Comparison of ENCODE assay signal across 18 mouse cellular contexts in the genomic region with DNA sequence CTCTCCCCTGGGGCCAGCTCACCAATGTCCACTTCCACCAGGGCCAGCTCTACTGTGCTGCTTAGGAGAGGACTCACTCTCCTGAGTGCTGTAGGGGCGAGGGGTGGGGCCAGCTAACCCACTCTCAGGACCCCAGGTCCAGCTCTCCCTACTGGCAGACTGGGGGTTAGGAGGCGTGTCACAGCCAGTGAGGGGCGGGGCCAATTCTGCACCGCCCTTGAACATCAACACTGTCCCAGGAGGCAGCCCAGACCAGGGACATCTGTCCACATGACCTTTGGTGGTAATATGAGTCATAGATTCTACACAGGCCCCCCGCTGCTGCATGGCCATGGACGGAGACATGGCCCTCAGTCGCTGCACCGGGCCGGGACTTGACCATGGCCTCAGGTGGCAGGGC. TPM values are rescaled to one million over a fixed set of nuclear protein-coding genes. Genes with fewer than 3 reads are reported as not detected.
A peak's percentile ranks its signal among the peaks of the same experiment; 100 is the strongest.
DNase-seq lines count a peak whose midpoint lies in the region; ATAC-seq and TF ChIP-seq lines count a peak whose summit lies in the region.
"Had no signal": no experiment of that assay in that cellular context is flagged by ENCODE, and none has a peak within 500 bp of the region (broad histone marks: within the 10 kb centered on the region; RNA-seq: fewer than 3 reads in every experiment).

No protein-coding gene starts in this region.

- ATAC-seq in heart, embryonic 14.5 days (ENCODE audit: insufficient number of reproducible peaks, insufficient read depth, low FRiP score, low read depth): peak; percentile 21; the same call in 1 of the 2 replicates
- peak; percentile 53 for ATAC-seq in liver, embryonic 11.5 days (replicated peaks; ENCODE audit: low FRiP score)
- ATAC-seq: forebrain, postnatal 0 days had no signal

- no peak overlapping the region for H3K4me2 ChIP-seq in heart, embryonic 14.5 days (ENCODE audit: low read length)
- no peak overlapping the region for H3K4me2 ChIP-seq in liver, embryonic 11.5 days
- H3K4me2 ChIP-seq: limb, embryonic 13.5 days had no signal

- 36% methylated on average over 9 of the region's 9 CpGs for WGBS in heart, embryonic 14.5 days
- 43% methylated on average over 9 of the region's 9 CpGs for WGBS in liver, embryonic 11.5 days

- no peak overlapping the region for H3K4me3 ChIP-seq in heart, embryonic 14.5 days (ENCODE audit: control insufficient read depth in 1 of 2, insufficient read depth in 1 of 2, low read depth in 1 of 2, low read length in 2 of 2)
- peak overlapping the region; percentile 35; the same call in 1 of the 2 replicates for H3K4me3 ChIP-seq in testis, adult 2 months (ENCODE audit: control insufficient read depth, low read depth, low read length)
- H3K4me3 ChIP-seq in liver, embryonic 11.5 days (ENCODE audit: low read depth, low read length): no peak overlapping the region
- H3K4me3 ChIP-seq: limb, embryonic 13.5 days; megakaryocyte, embryonic 14.5 days had no signal

- H3K9me3 ChIP-seq in heart, embryonic 14.5 days (ENCODE audit: control insufficient read depth, low read length): no peaks in the 10 kb centered on the region
- no peaks in the 10 kb centered on the region for H3K9me3 ChIP-seq in liver, embryonic 11.5 days (ENCODE audit: control insufficient read depth, low read length)
- H3K9me3 ChIP-seq: limb, embryonic 13.5 days had no signal

- H3K36me3 ChIP-seq in heart, embryonic 14.5 days (ENCODE audit: control insufficient read depth, insufficient read depth, low read length): no peaks in the 10 kb centered on the region
- no peaks in the 10 kb centered on the region; the same call in 1 of the 2 replicates for H3K36me3 ChIP-seq in testis, adult 2 months (ENCODE audit: control insufficient read depth, insufficient read depth, low read length)
- H3K36me3 ChIP-seq in liver, embryonic 11.5 days (ENCODE audit: control insufficient read depth, insufficient read depth, low read length): no peaks in the 10 kb centered on the region
- H3K36me3 ChIP-seq: limb, embryonic 13.5 days had no signal

- no peak overlapping the region for H3K27ac ChIP-seq in heart, embryonic 14.5 days (replicated peaks in 1 of 2; ENCODE audit: control insufficient read depth in 1 of 2, insufficient read depth in 1 of 2, low read depth in 2 of 2, low read length in 2 of 2)
- no peak overlapping the region for H3K27ac ChIP-seq in testis, adult 2 months (ENCODE audit: control insufficient read depth, insufficient read depth, low read depth, low read length)
- H3K27ac ChIP-seq in liver, embryonic 11.5 days (ENCODE audit: low read depth, low read length): no peak overlapping the region
- H3K27ac ChIP-seq: limb, embryonic 13.5 days had no signal

- H3K27me3 ChIP-seq in heart, embryonic 14.5 days (ENCODE audit: control insufficient read depth, insufficient read depth, low read length): no peaks in the 10 kb centered on the region
- no peaks in the 10 kb centered on the region for H3K27me3 ChIP-seq in testis, adult 2 months (ENCODE audit: control insufficient read depth, insufficient read depth, low read length)
- H3K27me3 ChIP-seq in liver, embryonic 11.5 days (replicated peaks; ENCODE audit: control insufficient read depth, insufficient read depth, low read length): no peaks in the 10 kb centered on the region
- H3K27me3 ChIP-seq: limb, embryonic 13.5 days had no signal

- DNase-seq in heart, postnatal 10 days: no peak
- no peak for DNase-seq in testis, postnatal 14 days (ENCODE audit: low spot score)
- no peak for DNase-seq in liver, embryonic 11.5 days (ENCODE audit: low spot score)
- no peak for DNase-seq in layer of hippocampus, adult 18-20 months (ENCODE audit: low spot score in 2 of 2)
- DNase-seq in left cerebral cortex, postnatal 10 days (ENCODE audit: extremely low spot score in 1 of 2, low spot score in 2 of 2): no peak
- DNase-seq in embryo, embryonic 10.5 days (ENCODE audit: low spot score): no peak
- DNase-seq: cerebellum, postnatal 14 days; forebrain, postnatal 0 days; gastrocnemius, postnatal 36 days; kidney, adult 11 months; right cerebral cortex, postnatal 4 days; thymus, adult 18-20 months had no signal

- intact Hi-C loops in heart, postnatal 10 days (cut with DNase I): no loop called here
- intact Hi-C loops in left cerebral cortex, postnatal 10 days (cut with DNase I): no loop called here

- TF ChIP-seq POLR2A in testis, adult 2 months (IDR thresholded peaks at IDR 0.05; ENCODE audit: control insufficient read depth, low read depth, low read length): no peak

- H3K4me1 ChIP-seq in heart, embryonic 14.5 days (ENCODE audit: control insufficient read depth in 2 of 2, insufficient read depth in 2 of 2, low read length in 2 of 2): no peaks in the 10 kb centered on the region
- H3K4me1 ChIP-seq in testis, adult 2 months (ENCODE audit: control insufficient read depth, insufficient read depth, low read length): peaks cover 5% of the 10 kb centered on the region
- H3K4me1 ChIP-seq in liver, embryonic 11.5 days (replicated peaks; ENCODE audit: control insufficient read depth, insufficient read depth, low read length): no peaks in the 10 kb centered on the region
- H3K4me1 ChIP-seq: megakaryocyte, embryonic 14.5 days had no signal

- H3K9ac ChIP-seq in heart, embryonic 14.5 days (ENCODE audit: low read length): no peak overlapping the region
- H3K9ac ChIP-seq in liver, embryonic 11.5 days (ENCODE audit: low read depth, low read length): no peak overlapping the region
- H3K9ac ChIP-seq: forebrain, postnatal 0 days; limb, embryonic 13.5 days had no signal

- TF ChIP-seq CTCF in testis, adult 2 months (IDR thresholded peaks at IDR 0.05; ENCODE audit: control insufficient read depth, insufficient read depth, insufficient replicate concordance, low read depth, low read length): no peak

RNA-seq across cellular contexts. Expression of gene Ccdc38, which starts 19.4 kb away (rescaled TPM):
- polyA plus RNA-seq in heart, embryonic 14.5 days (2014; fragmentation: Nextera tagmentation; extraction: Ambion mirVana): 0.19 and 0.23 TPM in 2 replicates
- not detected for total RNA-seq in heart, postnatal 10 days (2021)
- polyA plus RNA-seq in testis, adult 2 months (2012; rRNA removed): 125 and 137 TPM in 2 replicates
- polyA plus RNA-seq in liver, embryonic 11.5 days (2014; fragmentation: Nextera tagmentation; extraction: Ambion mirVana): 0.32 and 0.38 TPM in 2 replicates
- not detected for total RNA-seq in layer of hippocampus, adult 18-20 months (2021)
- under 1 TPM in 1 of 2 experiments, not detected in 1; 0.15 TPM for total RNA-seq in left cerebral cortex, postnatal 10 days (2021)
- total RNA-seq: forebrain, postnatal 0 days; hematopoietic stem cell, adult 5-6 weeks; layer of hippocampus, postnatal 25 days had no signal

RNA-seq across cellular contexts. Expression of gene Amdhd1, which starts 20.0 kb away (rescaled TPM):
- 0.14 and 0.42 TPM in 2 replicates for polyA plus RNA-seq in heart, embryonic 14.5 days (2014; fragmentation: Nextera tagmentation; extraction: Ambion mirVana)
- under 1 TPM in 1 of 2 experiments, not detected in 1; 0.10 TPM for total RNA-seq in heart, postnatal 10 days (2021)
- polyA plus RNA-seq in testis, adult 2 months (2012; rRNA removed): 0.07 TPM in 1 of 2 replicates, not detected in the other
- 6.2 and 7.4 TPM in 2 replicates for polyA plus RNA-seq in liver, embryonic 11.5 days (2014; fragmentation: Nextera tagmentation; extraction: Ambion mirVana)
- under 1 TPM; 0.30 to 0.59 TPM for total RNA-seq in layer of hippocampus, adult 18-20 months (2021)
- total RNA-seq in left cerebral cortex, postnatal 10 days (2021): 1 to 10 TPM; 2.1 to 3.0 TPM
- total RNA-seq: gastrocnemius, postnatal 36 days; hematopoietic stem cell, adult 5-6 weeks had no signal

RNA-seq across cellular contexts. Expression of gene Snrpf, which starts 29.7 kb away (rescaled TPM):
- polyA plus RNA-seq in heart, embryonic 14.5 days (2014; fragmentation: Nextera tagmentation; extraction: Ambion mirVana): 77.0 and 77.4 TPM in 2 replicates
- 10 to 100 TPM; 12.2 to 16.2 TPM for total RNA-seq in heart, postnatal 10 days (2021)
- polyA plus RNA-seq in testis, adult 2 months (2012; rRNA removed): 65.2 and 67.0 TPM in 2 replicates
- polyA plus RNA-seq in liver, embryonic 11.5 days (2014; fragmentation: Nextera tagmentation; extraction: Ambion mirVana): 179 and 199 TPM in 2 replicates
- 10 to 100 TPM; 10.5 to 13.5 TPM for total RNA-seq in layer of hippocampus, adult 18-20 months (2021)
- 10 to 100 TPM; 13.9 to 14.1 TPM for total RNA-seq in left cerebral cortex, postnatal 10 days (2021)
